Mouse (Mus musculus) spleen, postnatal 36 days (tissue): ENCODE results near the gene Plcd4.
"Not testable (repeated sequence)": the region's sequence is repeated elsewhere in the genome, so short reads cannot be mapped to it uniquely, and the experiment has no call there.

Experiments used
- DNase-seq, 2 experiments: peaks; one replicate each; pipeline ENCODE4 v3.0.0; 2022; ENCODE audit warnings: low spot score in 2 of 2, mixed read lengths in 1 of 2

Gene Plcd4

DNA sequence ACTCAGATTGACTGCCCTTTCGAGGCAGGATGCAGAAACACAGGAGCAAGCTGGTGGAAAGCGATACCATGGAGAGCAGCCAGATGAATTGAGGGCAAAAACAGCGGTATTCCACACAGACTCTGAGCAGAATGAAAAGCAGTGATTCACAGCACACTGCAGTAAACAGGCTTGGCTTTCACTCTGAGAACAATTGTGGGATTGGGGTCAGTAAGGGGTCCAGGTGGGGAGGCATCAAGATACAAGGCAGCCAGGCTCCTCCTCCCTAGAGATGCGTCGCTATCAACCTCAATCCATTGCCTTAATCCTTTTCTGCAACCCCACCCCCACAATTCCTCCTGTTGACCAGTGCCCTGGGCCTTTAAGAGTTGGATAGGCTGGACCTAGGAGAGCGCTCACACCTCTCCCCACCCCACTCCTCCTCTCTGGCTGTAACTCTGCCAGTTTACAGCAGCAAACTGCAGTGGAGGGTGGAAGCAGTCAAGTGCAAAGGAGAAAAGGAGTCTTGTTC, at the start of gene Plcd4:
Gene Plcd4, plus strand, starts transcription at position 438 of the 511 bp plus-strand sequence.
- DNase-seq = no peak

DNA sequence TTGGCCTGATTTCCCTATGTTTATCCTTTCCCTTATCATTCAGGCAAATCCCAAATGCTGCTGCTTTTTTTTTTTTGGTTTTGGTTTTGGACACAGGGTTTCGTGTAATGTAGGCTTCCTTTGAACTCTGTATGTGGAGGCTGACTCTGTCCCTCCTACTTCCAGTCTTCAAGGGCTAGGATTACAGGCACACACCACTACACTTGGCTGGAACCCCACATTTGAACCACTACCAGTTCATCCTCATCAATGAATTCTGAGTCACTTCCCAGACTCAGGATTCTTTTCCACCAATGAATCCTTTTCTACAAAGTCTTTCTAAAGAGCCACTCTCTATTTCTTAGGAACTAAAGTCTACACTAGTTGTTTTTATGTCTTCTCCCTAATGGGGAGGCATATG, 41.6 kb upstream of the Plcd4 start:
- no peak for DNase-seq

GRCm38 (mm10) chr1:74505393-74505720, 37.3 kb upstream of the Plcd4 start:
- no peak for DNase-seq

DNA sequence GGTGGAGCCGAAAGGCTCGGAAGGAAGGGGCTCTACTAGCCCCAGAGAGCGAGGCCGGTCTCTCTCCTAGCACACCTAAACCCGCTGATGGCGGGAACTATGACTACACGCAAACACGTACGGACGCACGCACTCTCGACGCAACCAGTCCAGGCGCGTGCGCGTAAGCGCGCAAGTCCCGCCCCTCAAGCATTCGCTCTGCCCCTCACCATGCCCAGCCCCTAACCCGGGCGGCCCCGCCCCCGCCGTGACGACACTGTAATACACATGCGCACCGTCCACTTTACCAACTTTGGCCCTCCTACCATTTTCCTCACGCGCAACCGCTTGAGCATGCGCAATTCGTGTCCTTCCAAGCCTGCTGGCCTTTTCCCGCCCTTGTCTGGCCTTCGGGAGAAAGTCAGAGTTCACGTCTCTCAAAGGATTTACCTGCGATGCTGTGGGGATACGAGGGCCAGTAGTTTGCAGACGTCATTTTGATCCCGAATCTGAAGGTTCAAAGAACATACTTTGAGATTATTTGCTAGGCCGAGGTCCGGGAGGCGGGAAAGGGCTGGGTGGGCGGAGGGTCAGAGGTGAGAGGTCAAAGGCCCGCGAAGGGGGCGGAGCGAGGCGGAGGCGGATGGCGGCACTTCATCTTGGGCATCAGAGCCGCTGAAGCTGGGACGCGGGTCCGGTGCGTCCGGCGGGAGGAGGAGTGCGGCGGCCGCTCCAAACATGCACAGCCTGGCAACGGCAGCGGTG, 36.8 kb upstream of the Plcd4 start, which contains the start of gene Cnot9:
Gene Cnot9, plus strand, starts transcription at position 338 of the 744 bp plus-strand sequence.
- peak; percentile 100 for DNase-seq

DNA sequence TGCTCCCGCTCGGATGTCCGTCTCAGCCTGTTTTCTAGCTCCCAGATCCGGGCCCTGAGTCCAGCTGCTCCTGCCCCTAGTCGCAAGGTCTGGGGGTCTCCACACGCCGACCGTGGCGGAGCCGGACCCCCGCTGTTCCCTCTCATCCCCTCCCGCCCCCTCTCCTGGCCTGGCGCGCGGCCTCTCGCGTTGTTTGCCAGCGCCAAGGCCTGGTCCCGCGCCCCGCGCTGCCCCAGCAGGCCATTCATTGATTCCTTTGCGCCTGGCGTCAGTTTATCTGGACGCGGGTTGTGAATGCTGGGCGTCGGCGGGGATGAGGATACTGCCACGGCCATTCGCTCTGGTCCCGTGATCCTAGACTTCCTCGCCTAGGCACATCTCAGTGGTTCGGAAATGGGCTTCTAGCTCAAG, 36.2 kb upstream of the Plcd4 start:
- peak; percentile 12 to 43 for DNase-seq

DNA sequence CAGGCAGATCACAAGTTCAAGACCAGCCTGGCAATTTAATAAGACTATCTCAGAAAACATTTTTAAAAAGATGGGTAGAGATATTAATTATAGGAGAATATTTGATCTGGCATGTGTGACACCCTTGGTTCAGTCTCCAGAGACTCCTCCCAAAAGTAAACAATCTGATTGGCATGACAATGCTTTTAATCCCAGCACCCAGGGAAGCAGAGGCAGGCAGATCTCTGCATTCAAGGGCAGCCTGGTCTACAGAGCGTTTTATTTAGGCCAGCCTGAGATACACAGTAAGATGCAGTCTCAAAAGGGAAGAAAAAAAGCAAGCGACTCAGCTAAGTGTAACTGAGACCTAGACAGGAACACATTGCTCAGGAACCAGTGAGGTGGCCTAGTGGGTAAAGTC, 34.9 kb upstream of the Plcd4 start:
- DNase-seq = no peak

DNA sequence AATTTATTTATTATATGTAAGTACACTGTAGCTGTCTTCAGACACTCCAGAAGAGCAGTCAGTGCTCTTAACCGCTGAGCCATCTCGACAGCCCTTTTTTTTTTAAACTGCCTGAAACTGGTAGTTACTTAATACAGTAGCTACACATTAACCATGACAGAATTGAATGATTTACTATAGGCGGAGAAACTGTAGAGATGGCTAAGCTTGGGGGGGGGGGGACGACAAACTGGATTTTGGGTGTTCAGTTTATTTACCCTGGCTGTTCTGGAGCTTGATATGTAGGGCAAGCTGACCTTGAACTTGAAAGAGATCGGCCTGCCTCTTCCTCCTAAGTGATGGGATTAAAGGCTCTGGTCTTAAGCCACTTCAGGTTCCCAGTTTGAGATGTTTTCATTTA, 31.4 kb upstream of the Plcd4 start:
- DNase-seq = no peak

- not testable (repeated sequence) for DNase-seq
Observed at GRCm38 (mm10) chr1:74512999-74513398, 29.7 kb upstream of the Plcd4 start.

GRCm38 (mm10) chr1:74519875-74520274, 22.8 kb upstream of the Plcd4 start:
- no peak for DNase-seq

DNA sequence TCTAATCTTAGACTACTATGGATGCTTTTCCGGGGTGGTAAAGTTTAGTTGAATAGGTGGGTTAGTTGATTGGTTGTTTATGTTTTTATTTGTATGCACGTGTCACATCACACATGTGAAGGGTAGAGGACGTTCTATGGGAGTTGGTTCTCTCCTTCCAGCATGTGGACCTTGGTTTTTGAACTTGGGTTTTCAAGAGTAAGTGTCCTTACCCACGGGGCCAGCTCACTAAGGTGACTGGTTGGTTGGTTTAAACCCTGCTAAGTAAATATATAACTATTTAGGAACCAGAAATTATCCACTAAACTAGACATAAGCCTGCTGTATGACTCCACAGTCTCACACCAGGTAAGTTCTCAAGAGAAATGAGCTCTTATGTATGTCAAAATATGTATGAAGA, 17.9 kb upstream of the Plcd4 start:
- DNase-seq = no peak

DNA sequence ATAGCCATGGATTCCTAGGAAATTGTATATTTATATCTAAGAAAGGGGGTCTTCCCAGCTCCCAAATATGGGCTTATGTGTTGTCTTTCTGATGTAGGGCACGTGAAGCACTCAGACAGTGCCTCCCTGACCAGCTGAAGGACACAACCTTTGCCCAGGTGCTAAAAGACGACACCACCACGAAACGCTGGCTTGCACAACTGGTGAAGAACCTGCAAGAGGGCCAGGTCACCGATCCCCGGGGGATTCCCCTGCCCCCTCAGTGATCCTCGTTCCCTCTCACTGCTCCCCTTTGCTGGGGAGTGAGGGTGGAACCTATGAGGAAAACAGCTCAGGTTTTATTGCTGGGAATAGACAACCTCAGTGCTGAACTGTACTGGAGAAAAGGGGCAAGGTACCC, 14.1 kb upstream of the Plcd4 start:
- no peak for DNase-seq

- DNase-seq = no peak
Observed at GRCm38 (mm10) chr1:74538650-74539049, 4.0 kb upstream of the Plcd4 start.

- no peak for DNase-seq
Observed at GRCm38 (mm10) chr1:74544184-74544583, 1.5 kb downstream of the Plcd4 start, which contains the start of gene Usp37. Usp37 (minus strand) TSS chr1:74544284.

- DNase-seq = no peak
Observed at GRCm38 (mm10) chr1:74559061-74559460, 16.4 kb downstream of the Plcd4 start.

DNA sequence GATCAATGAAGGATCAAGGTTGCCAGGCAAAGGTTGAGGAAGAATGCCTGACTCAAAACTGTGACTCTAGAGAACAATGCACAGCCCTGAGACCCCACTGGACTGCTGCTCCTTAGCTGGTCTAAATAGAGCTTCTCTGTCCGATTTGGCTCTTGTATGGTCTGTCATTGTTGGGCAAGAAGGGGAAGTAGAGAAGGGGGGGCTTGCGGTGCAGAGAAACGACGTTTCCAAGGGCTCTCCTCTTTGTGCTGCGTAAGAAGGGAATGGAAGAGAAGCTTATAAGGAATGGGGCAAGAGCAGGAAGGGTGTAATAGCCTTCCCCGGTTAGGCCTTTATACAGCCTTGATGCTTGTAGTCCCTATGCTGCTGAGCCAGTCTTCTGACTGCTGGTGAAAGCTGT, 23.1 kb downstream of the Plcd4 start:
- DNase-seq = no peak

DNA sequence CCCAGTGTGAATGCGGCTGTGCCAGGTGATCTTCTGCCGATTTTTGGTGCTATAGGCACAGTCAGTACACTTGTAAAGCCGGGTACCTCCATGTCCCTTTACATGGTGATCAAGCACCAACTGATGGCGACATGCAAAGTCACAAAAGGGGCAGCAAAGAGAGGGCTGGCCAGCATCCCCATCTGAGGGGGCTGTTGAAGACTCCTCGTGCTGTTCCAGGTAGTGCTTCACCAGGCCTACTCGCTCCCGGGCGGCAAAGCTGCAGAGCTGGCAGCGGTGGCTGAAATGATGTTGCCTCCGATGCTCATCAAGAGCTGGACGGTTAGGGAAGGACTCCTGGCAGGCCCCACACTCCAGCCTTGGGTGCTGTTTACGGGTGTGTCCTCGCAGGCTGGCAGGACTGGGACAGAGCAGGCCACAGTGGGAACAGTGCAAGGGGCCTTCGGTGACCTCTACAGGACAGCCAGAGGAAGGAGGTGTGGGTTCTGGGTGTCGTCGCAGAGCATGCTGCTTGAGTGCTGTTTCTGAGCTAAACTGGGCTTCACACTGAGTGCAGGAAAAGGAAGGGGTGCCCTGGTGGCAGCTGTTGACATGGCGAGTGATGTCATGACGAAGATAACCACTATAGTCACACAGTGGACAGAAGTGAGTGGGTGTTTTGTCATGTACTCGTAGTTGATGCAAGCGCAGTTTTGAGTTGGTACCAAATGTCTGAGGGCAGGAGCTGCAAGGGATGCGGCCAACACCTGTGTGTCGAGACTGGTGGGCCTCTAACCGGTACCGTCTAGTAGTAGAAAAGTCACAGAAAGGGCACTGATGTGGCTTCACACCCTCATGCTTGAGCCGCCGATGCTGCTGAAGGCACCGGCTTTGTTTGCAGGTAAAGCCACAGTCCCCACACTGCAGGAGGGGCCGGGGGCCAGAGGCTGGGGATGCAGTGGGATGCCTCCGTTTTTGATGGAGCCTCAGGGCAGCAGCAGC, 27.3 kb downstream of the Plcd4 start:
- DNase-seq = no peak

DNA sequence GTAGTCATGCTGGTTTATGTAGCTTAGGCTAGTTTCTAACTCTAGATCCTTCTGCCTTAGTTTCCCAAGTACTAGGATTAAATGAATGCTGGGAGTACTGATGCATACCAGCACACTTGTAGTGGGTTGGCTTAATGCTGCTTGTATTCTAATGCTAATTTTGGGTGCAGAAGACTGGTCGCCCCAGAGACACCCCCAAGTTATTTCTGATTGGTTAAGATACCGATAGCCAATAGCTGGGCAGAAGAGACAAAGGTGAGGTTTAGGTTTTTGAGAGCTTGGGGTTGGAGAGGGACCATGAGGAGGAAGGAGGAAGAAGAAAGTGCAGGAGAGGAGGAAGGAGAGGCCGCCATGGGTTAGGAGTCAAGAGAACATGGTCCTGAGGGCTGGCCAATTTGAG, 39.9 kb downstream of the Plcd4 start:
- no peak for DNase-seq

GRCm38 (mm10) chr1:74584616-74585398, 42.1 kb downstream of the Plcd4 start:
- no peak for DNase-seq

DNA sequence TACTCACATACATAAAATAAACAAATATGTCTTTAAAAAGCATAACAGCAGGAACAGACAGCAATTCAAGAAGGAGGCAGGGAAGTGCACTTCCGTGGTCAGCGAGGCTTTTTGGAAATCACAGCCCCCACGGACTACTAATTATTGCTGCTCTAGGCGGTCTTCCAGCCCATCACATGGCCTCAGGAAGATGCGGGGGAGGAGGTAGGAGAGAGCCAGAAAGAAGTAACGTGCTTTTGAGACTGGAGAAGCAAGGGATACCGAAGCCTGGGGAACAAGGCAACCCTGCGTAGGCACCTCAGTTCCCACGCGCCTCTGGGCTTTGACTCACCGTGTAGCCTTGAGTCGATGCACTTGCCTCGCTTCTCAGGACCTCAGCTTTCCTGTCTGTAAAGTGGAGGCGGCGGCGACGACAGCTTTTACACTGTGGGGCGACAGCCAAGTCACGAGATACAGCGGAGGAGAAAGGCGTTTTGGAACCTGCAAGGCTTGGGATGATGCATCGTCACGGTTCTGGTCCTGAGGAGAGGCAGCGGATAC, 44.6 kb downstream of the Plcd4 start:
- peak in 1 of 2 experiments; percentile 8 for DNase-seq

DNA sequence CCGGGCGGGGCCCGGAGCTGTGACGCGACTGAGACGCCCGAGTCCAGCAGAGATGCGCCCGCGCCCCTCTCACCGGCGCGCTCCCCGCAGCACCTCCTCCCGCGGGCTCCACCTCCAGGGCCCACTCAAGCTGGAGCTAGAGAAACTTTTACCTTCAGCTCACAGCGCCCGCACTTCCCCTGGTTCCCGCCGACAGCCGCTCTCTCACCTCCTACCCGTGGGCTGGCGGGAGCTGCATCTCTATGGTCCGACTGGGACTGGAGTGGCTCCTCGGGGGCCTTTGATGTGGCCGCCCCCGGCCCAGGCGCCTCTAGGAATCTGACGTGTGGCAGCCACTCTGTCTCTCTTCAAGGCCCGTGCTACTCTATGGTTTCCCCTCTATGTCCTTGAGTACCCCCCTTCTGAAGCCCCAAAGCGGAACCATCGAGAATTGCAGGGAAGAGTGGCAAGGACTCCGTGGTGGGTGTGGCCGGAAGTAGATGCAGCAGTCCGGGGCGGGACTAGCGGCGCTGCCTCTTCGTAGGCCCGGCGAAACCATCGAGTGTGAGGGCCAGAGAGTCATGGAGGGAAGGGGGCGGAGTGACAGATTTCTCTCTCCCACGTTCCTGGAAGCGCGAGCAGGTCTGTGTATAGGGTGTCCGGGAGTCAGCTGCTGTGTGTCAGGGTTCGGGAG, 45.2 kb downstream of the Plcd4 start, which contains the start of the genes Zfp142 and Bcs1l:
Gene Zfp142, minus strand, starts transcription at position 474 of the 673 bp plus-strand sequence.
Gene Bcs1l, plus strand, starts transcription at position 517 of the 673 bp plus-strand sequence.
- DNase-seq = peak; percentile 98 to 99

- no peak for DNase-seq
Observed at GRCm38 (mm10) chr1:74594434-74594833, 51.7 kb downstream of the Plcd4 start.
